Mouse (Mus musculus): ENCODE measurements around the gene Zfp217. TPM values are rescaled to one million over a fixed set of nuclear protein-coding genes. Genes with fewer than 3 reads are reported as not detected.

The Zfp217 gene
- polyA plus RNA-seq (2015; fragmentation: Nextera tagmentation; extraction: Ambion mirVana) = 3.9 and 4.1 TPM in 2 replicates

GRCm38 (mm10) chr2:170147661-170148153, at the start of gene Zfp217:
Zfp217 (minus strand) TSS chr2:170148103.
- no peak for ATAC-seq (ENCODE audit: insufficient number of reproducible peaks, low FRiP score, low TSS enrichment, low read depth)
- Histone ChIP-seq H3K4me2 (replicated peaks) (peak within 1 kb of the TSS; percentile 24), H3K9ac (no peak within 1 kb of the TSS), H3K27me3 (no peaks in the 10 kb centered on the region), H3K9me3 (replicated peaks) (no peaks in the 10 kb centered on the region), H3K4me1 (peaks cover 13% of the 10 kb centered on the region), H3K27ac (replicated peaks) (peak within 1 kb of the TSS; percentile 66), H3K36me3 (no peaks in the 10 kb centered on the region), H3K4me3 (replicated peaks) (no peak within 1 kb of the TSS)
- 19% methylated on average over 14 of the region's 14 CpGs for WGBS

GRCm38 (mm10) chr2:170195542-170196089, 47.7 kb upstream of the Zfp217 start:
- no peak; the same call in 1 of the 2 replicates for ATAC-seq (ENCODE audit: insufficient number of reproducible peaks, low FRiP score, low TSS enrichment, low read depth)
- H3K9me3 ChIP-seq (replicated peaks) = no peaks in the 10 kb centered on the region
- no peak overlapping the region for H3K4me3 ChIP-seq (replicated peaks)
- WGBS = 66% methylated on average over 13 of the region's 13 CpGs
- no peak overlapping the region for H3K27ac ChIP-seq (replicated peaks)
- no peaks in the 10 kb centered on the region for H3K27me3 ChIP-seq
- H3K4me2 ChIP-seq (replicated peaks) = no peak overlapping the region
- H3K4me1 ChIP-seq = peaks cover 19% of the 10 kb centered on the region
- H3K9ac ChIP-seq = no peak overlapping the region
- no peaks in the 10 kb centered on the region for H3K36me3 ChIP-seq

- no peak for ATAC-seq (ENCODE audit: insufficient number of reproducible peaks, low FRiP score, low TSS enrichment, low read depth)
- no peaks in the 10 kb centered on the region for H3K27me3 ChIP-seq
- H3K4me1 ChIP-seq = peaks cover 19% of the 10 kb centered on the region
- H3K4me2 ChIP-seq (replicated peaks) = no peak overlapping the region
- no peaks in the 10 kb centered on the region for H3K9me3 ChIP-seq (replicated peaks)
- H3K36me3 ChIP-seq = no peaks in the 10 kb centered on the region
- WGBS = 91% methylated on average over 12 of the region's 12 CpGs
- no peak overlapping the region for H3K9ac ChIP-seq
- H3K27ac ChIP-seq (replicated peaks) = no peak overlapping the region
- no peak overlapping the region for H3K4me3 ChIP-seq (replicated peaks)
Measured at GRCm38 (mm10) chr2:170194845-170195244, 46.9 kb upstream of the Zfp217 start.

GRCm38 (mm10) chr2:170193850-170194249, 45.9 kb upstream of the Zfp217 start:
- ATAC-seq (ENCODE audit: insufficient number of reproducible peaks, low FRiP score, low TSS enrichment, low read depth) = no peak
- H3K27ac ChIP-seq (replicated peaks) = 0 out of 2 replicates have a peak overlapping the region, but pooled peaks have one; percentile 1
- no peak overlapping the region for H3K4me3 ChIP-seq (replicated peaks)
- H3K9ac ChIP-seq = no peak overlapping the region
- WGBS = 40% methylated on average over 6 of the region's 6 CpGs
- no peaks in the 10 kb centered on the region for H3K36me3 ChIP-seq
- H3K27me3 ChIP-seq = no peaks in the 10 kb centered on the region
- no peaks in the 10 kb centered on the region for H3K9me3 ChIP-seq (replicated peaks)
- H3K4me2 ChIP-seq (replicated peaks) = peak overlapping the region; percentile 39
- peaks cover 19% of the 10 kb centered on the region for H3K4me1 ChIP-seq

GRCm38 (mm10) chr2:170193211-170193610, 45.3 kb upstream of the Zfp217 start:
- H3K36me3 ChIP-seq = no peaks in the 10 kb centered on the region
- H3K4me3 ChIP-seq (replicated peaks) = peak overlapping the region; percentile 15
- no peaks in the 10 kb centered on the region for H3K27me3 ChIP-seq
- peaks cover 19% of the 10 kb centered on the region for H3K4me1 ChIP-seq
- H3K27ac ChIP-seq (replicated peaks) = 0 out of 2 replicates have a peak overlapping the region, but pooled peaks have one; percentile 11
- ATAC-seq (ENCODE audit: insufficient number of reproducible peaks, low FRiP score, low TSS enrichment, low read depth) = 0 out of 2 replicates have a peak, but pooled peaks have one; percentile 30
- no peaks in the 10 kb centered on the region for H3K9me3 ChIP-seq (replicated peaks)
- H3K4me2 ChIP-seq (replicated peaks) = peak overlapping the region; percentile 39
- WGBS = 5% methylated on average over 10 of the region's 10 CpGs
- H3K9ac ChIP-seq = no peak overlapping the region

GRCm38 (mm10) chr2:170192731-170193149, 44.8 kb upstream of the Zfp217 start:
- no peak for ATAC-seq (ENCODE audit: insufficient number of reproducible peaks, low FRiP score, low TSS enrichment, low read depth)
- WGBS = 34% methylated on average over 7 of the region's 7 CpGs
- Histone ChIP-seq H3K9me3 (replicated peaks) (no peaks in the 10 kb centered on the region), H3K9ac (no peak overlapping the region), H3K4me3 (replicated peaks) (peak overlapping the region; percentile 15; the same call in 1 of the 2 replicates), H3K4me2 (replicated peaks) (0 out of 2 replicates have a peak overlapping the region, but pooled peaks have one; percentile 39), H3K27me3 (no peaks in the 10 kb centered on the region), H3K4me1 (peaks cover 19% of the 10 kb centered on the region), H3K27ac (replicated peaks) (0 out of 2 replicates have a peak overlapping the region, but pooled peaks have one; percentile 11), H3K36me3 (no peaks in the 10 kb centered on the region)

GRCm38 (mm10) chr2:170188721-170189120, 40.8 kb upstream of the Zfp217 start:
- no peak overlapping the region for H3K4me2 ChIP-seq (replicated peaks)
- no peaks in the 10 kb centered on the region for H3K9me3 ChIP-seq (replicated peaks)
- H3K36me3 ChIP-seq = no peaks in the 10 kb centered on the region
- no peak overlapping the region for H3K9ac ChIP-seq
- H3K4me1 ChIP-seq = peaks cover 21% of the 10 kb centered on the region
- no peak for ATAC-seq (ENCODE audit: insufficient number of reproducible peaks, low FRiP score, low TSS enrichment, low read depth)
- H3K27me3 ChIP-seq = no peaks in the 10 kb centered on the region
- no peak overlapping the region for H3K4me3 ChIP-seq (replicated peaks)
- WGBS = 89% methylated on average over 7 of the region's 7 CpGs
- H3K27ac ChIP-seq (replicated peaks) = no peak overlapping the region

- peaks cover 10% of the 10 kb centered on the region for H3K4me1 ChIP-seq
- H3K9me3 ChIP-seq (replicated peaks) = no peaks in the 10 kb centered on the region
- H3K27me3 ChIP-seq = no peaks in the 10 kb centered on the region
- WGBS = 54% methylated on average over 4 of the region's 4 CpGs
- peak overlapping the region; percentile 84 for H3K27ac ChIP-seq (replicated peaks)
- no peak for ATAC-seq (ENCODE audit: insufficient number of reproducible peaks, low FRiP score, low TSS enrichment, low read depth)
- peak overlapping the region; percentile 48 for H3K4me3 ChIP-seq (replicated peaks)
- peak overlapping the region; percentile 22; the same call in 1 of the 2 replicates for H3K9ac ChIP-seq
- peak overlapping the region; percentile 59 for H3K4me2 ChIP-seq (replicated peaks)
- H3K36me3 ChIP-seq = no peaks in the 10 kb centered on the region
Measured at GRCm38 (mm10) chr2:170185137-170185837, 37.4 kb upstream of the Zfp217 start.

GRCm38 (mm10) chr2:170184175-170184983, 36.5 kb upstream of the Zfp217 start:
- Histone ChIP-seq H3K9ac (peak overlapping the region; percentile 22), H3K36me3 (no peaks in the 10 kb centered on the region), H3K4me3 (replicated peaks) (peak overlapping the region; percentile 48), H3K9me3 (replicated peaks) (no peaks in the 10 kb centered on the region), H3K27ac (replicated peaks) (peak overlapping the region; percentile 84), H3K27me3 (no peaks in the 10 kb centered on the region), H3K4me1 (peaks cover 10% of the 10 kb centered on the region), H3K4me2 (replicated peaks) (peak overlapping the region; percentile 59)
- ATAC-seq (ENCODE audit: insufficient number of reproducible peaks, low FRiP score, low TSS enrichment, low read depth) = peak; percentile 89
- WGBS = under 1% methylated on average over 33 of the region's 33 CpGs

GRCm38 (mm10) chr2:170183851-170184174, 35.9 kb upstream of the Zfp217 start:
- Histone ChIP-seq H3K9ac (no peak overlapping the region), H3K9me3 (replicated peaks) (no peaks in the 10 kb centered on the region), H3K4me3 (replicated peaks) (peak overlapping the region; percentile 48), H3K27me3 (no peaks in the 10 kb centered on the region), H3K27ac (replicated peaks) (peak overlapping the region; percentile 84; the same call in 1 of the 2 replicates), H3K4me2 (replicated peaks) (peak overlapping the region; percentile 59), H3K4me1 (peaks cover 10% of the 10 kb centered on the region), H3K36me3 (no peaks in the 10 kb centered on the region)
- no peak for ATAC-seq (ENCODE audit: insufficient number of reproducible peaks, low FRiP score, low TSS enrichment, low read depth)
- WGBS = 67% methylated on average over 4 of the region's 4 CpGs

GRCm38 (mm10) chr2:170181862-170182261, 34.0 kb upstream of the Zfp217 start:
- H3K4me3 ChIP-seq (replicated peaks) = no peak overlapping the region
- H3K9ac ChIP-seq = no peak overlapping the region
- ATAC-seq (ENCODE audit: insufficient number of reproducible peaks, low FRiP score, low TSS enrichment, low read depth) = no peak
- H3K9me3 ChIP-seq (replicated peaks) = no peaks in the 10 kb centered on the region
- H3K4me1 ChIP-seq = peaks cover 19% of the 10 kb centered on the region
- H3K27ac ChIP-seq (replicated peaks) = no peak overlapping the region
- 83% methylated on average over 6 of the region's 6 CpGs for WGBS
- H3K36me3 ChIP-seq = no peaks in the 10 kb centered on the region
- no peaks in the 10 kb centered on the region for H3K27me3 ChIP-seq
- H3K4me2 ChIP-seq (replicated peaks) = no peak overlapping the region

Data from embryonic facial prominence, embryonic 15.5 days (tissue).